Mouse (Mus musculus): ENCODE data around the gene Trappc5. TPM values are rescaled to one million over a fixed set of nuclear protein-coding genes. Genes with fewer than 3 reads are reported as not detected.

The Trappc5 gene
- total RNA-seq, 2 experiments from 2014 or later: 21.7 to 23.8 TPM

DNA sequence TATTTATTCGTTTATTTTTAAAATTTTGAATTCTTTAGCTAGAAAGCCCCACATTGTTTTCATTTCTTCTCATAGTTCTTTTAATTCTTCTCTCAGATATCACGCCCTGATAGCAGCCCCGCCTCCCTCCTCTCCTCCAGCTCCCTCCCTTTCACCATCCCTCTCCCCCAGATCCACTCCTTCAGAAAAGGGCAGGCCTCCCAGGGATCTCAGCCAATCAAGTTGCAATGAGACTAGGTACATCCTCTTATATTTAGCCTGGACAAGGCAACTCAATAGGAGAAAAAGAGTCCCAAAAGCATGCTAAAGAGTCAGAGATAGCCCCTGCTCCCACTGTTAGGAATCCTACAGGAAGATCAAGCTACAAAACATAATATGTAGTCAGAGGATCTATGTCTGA, 1.4 kb upstream of the Trappc5 start:
- no peak for DNase-seq (ENCODE audit: low spot score in 2 of 2)

DNA sequence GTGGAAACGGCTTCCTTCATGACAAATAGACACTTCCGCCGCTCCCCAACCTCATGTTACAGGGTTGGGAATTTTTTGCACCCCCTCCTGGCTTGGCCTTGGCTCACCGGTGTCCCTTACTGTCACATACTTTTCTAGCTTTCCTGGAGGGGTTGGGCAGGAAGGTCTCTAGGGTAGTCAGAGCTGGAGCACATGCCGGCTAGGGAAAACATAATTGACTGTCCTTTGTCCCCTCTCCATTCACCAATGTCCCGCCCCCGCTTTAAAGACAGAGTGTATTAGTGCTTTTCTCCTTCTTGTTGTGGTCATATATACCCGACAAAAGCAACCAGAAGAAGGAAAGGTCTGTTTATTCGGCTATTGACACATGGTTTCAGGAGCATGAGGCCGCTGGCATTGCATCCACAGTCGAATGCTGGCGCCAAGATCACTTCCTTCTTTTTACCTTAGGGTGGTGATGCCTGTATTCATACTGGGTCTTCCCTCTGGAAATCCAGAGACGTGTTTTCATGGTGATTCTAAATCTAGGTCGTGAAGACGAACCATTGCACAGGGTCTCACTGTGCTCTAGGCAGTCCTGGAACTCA, 987 bp downstream of the Trappc5 start:
- DNase-seq (ENCODE audit: low spot score in 2 of 2): no peak

DNA sequence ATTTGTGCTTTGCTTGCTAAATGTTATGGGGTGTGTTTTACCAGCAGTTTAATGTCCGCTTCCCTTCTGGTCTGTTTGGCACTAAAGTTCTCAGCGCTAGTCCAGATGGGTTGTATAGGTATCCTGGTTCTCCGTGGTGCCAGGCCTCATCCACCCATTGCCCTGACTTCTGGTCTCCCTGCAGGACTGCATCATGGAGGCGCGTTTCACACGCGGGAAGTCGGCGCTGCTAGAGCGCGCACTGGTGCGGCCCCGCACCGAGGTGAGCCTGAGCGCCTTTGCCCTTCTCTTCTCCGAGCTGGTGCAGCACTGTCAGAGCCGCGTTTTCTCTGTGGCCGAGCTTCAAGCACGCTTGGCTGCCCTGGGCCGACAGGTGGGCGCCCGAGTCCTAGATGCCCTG, 2.7 kb downstream of the Trappc5 start:
- no peak for DNase-seq (ENCODE audit: low spot score in 2 of 2)

DNA sequence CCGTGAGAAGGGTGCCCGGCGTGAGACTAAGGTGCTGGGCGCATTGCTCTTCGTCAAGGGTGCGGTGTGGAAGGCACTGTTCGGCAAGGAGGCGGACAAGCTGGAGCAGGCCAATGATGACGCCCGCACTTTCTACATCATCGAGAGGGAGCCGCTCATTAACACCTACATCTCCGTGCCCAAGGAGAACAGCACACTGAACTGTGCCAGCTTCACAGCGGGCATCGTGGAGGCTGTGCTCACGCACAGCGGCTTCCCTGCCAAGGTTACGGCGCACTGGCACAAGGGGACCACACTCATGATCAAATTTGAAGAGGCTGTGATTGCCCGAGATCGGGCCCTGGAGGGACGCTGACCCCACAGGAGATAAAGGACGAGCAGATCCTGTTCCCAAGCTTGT, 3.1 kb downstream of the Trappc5 start:
- no peak for DNase-seq (ENCODE audit: low spot score in 2 of 2)

DNA sequence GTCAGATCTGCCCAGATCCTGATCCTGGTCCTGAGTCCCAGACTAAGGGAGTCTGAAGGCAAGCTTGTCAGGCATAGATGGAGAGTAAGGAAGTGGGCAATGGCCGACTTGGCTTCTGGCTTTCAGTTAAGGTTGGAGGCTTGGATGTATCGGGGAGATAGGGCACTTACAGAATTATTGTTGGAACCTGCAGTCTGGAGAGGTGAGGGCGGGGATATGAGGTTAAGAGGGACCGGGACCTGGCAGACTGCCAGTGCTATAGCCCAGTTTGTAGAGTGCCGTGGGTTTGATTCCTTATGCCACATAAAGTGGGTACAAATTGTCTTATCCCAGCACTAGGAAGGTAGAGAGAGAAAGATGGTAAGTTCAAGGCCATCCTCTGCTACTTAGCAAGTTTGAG, 3.6 kb downstream of the Trappc5 start:
- no peak for DNase-seq (ENCODE audit: low spot score in 2 of 2)

- no peak for DNase-seq (ENCODE audit: low spot score in 2 of 2)
These were observed 6.3 kb downstream of the Trappc5 start for GRCm38 (mm10) chr8:3682435-3682834.

DNA sequence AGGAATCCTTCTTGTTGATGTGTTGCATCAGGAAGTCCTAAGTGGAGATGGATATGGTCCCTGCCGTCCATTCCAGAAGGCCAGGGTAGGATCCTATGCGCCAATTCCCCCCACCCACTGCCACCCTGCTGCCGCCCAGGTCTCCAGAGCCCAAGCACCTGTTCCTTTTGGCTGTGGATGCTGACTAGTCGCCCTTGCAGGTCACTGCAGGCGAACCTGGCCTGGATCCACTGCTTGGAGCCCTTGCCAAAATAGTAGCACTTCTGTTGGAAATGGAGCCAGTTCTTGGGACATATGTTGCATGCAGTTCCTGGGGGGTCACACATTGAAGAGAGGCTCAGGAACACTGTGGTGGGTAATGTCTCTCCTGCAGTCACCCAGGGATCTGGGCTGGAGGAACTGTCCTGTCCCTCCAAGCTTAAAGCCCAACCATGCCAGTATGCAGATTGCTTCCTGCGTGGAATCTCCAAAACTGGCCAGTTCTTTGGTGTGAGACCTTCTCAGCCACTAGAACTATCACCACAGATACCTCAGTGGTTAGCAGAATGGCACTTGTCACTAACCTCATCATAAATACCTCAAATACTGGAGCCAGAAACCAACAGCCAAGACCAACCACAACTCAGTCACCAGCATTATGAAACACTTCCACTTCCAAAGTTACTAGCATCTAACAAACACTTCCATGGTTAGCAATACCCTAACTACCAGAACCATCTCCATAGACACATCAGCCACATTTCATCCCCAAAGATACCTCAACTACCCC, 7.5 kb downstream of the Trappc5 start:
- no peak for DNase-seq (ENCODE audit: low spot score in 2 of 2)

DNA sequence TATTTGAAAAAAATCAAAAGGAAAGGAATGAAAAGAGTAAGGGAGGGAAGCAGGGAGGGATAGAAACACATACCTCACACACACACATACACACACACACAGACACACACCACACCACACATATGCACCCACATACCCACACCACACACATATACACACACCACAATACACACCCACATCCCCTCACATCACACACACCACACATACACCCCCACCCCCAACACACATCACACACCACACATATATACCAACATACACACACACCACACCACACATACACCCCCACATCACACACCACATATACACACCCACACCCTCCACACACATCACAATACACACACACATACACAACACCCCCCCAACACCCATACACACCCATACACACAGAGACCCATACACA, 8.4 kb downstream of the Trappc5 start:
- no peak for DNase-seq (ENCODE audit: low spot score in 2 of 2)

GRCm38 (mm10) chr8:3685422-3685821, 9.3 kb downstream of the Trappc5 start:
- no peak for DNase-seq (ENCODE audit: low spot score in 2 of 2)

DNA sequence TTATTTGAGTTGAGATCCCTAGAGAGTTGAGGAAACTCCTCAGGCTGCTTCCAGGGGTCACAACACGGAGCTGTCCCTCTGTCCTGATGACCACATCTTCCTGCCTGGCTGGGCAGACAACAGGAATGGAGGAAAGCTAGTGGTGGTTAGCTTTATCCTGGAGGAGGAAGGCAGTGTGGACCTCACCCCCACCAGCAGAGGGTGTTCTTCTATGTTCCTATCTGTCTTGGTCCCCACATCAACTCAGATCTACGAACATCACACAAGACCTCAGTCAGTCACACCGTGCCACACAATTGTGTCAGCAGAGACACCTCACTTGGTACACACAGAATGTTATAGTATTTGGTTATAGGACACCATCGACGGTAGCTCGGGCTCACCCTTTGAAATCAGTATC, 11.4 kb downstream of the Trappc5 start:
- DNase-seq (ENCODE audit: low spot score in 2 of 2): no peak

- no peak for DNase-seq (ENCODE audit: low spot score in 2 of 2)
These were observed 14.7 kb downstream of the Trappc5 start for GRCm38 (mm10) chr8:3690774-3691173.

- DNase-seq (ENCODE audit: low spot score in 2 of 2): no peak
These were observed 18.0 kb downstream of the Trappc5 start, which contains the start of gene Fcer2a for GRCm38 (mm10) chr8:3694121-3694520. TSS of gene Fcer2a (minus strand) at chr8:3694175.

- no peak for DNase-seq (ENCODE audit: low spot score in 2 of 2)
These were observed 25.4 kb downstream of the Trappc5 start for GRCm38 (mm10) chr8:3701491-3701890.

DNA sequence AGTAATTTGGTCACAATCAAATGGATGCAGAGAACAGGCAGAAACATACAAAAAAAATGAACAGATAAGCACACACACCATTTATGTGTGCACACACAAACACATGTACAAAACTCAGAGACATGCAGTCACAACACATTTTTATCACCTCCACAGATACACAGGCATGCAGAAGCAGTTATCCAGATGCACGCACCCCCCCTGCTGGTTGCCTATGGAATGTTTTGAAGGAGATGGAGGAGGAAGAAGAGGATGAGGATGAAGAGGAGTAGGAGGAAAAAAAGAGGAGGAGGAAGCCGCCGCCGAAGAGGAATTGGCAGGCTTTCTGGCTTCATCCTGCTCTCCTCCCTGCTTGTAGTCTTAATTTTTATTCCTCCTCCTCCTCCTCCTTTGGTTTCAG, 29.6 kb downstream of the Trappc5 start:
- no peak for DNase-seq (ENCODE audit: low spot score in 2 of 2)

GRCm38 (mm10) chr8:3707611-3708010, 31.5 kb downstream of the Trappc5 start:
- DNase-seq (ENCODE audit: low spot score in 2 of 2): no peak

DNA sequence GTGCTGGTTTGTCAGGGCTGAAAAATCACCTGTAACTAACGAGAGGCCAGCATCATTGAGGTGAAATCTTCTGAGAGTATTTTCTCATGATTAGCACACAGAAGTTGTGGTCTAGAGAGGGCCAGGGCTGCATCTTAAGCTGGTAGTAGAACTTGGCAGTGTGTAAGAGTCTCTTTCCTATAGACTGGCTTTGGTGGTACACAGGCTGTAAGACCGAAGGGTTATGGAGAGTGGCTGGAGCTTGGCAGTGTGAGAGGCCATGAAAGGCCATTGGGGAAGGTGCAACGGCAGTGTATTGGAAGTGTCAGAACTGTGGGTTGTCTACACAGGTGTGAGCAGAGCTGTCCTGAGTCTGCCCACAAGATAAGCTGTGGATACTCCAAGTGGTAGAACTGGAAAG, 34.2 kb downstream of the Trappc5 start:
- no peak for DNase-seq (ENCODE audit: low spot score in 2 of 2)

GRCm38 (mm10) chr8:3711646-3712045, 35.5 kb downstream of the Trappc5 start:
- no peak for DNase-seq (ENCODE audit: low spot score in 2 of 2)

- no peak for DNase-seq (ENCODE audit: low spot score in 2 of 2)
These were observed 41.3 kb downstream of the Trappc5 start for GRCm38 (mm10) chr8:3717321-3717954.

GRCm38 (mm10) chr8:3718559-3718958, 42.5 kb downstream of the Trappc5 start:
- peak; percentile 42 to 56 for DNase-seq (ENCODE audit: low spot score in 2 of 2)

GRCm38 (mm10) chr8:3720551-3720950, 44.5 kb downstream of the Trappc5 start, which contains the start of gene Clec4g:
TSS of gene Clec4g (minus strand) at chr8:3720651.
- no peak for DNase-seq (ENCODE audit: low spot score in 2 of 2)

GRCm38 (mm10) chr8:3721041-3721440, 44.9 kb downstream of the Trappc5 start:
- no peak for DNase-seq (ENCODE audit: low spot score in 2 of 2)
